Mouse (Mus musculus) thymus, adult 2 months (tissue): ENCODE measurements around the gene Igsf21. TPM values are rescaled to one million over a fixed set of nuclear protein-coding genes. Genes with fewer than 3 reads are reported as not detected.
A peak's percentile ranks its signal among the peaks of the same experiment; 100 is the strongest.

Experiments used
- DNase-seq: peaks from one replicate; pipeline ENCODE4 v3.0.0; 2021
- H3K27ac ChIP-seq: fragments of 200-500 bp; 2 replicates; pipeline ENCODE4 v1.5.1; 2012; ENCODE audit warnings: low read length, control low read depth; ENCODE audit not compliant: control insufficient read depth, insufficient read depth
- H3K27me3 ChIP-seq: fragments of 200-500 bp; 2 replicates; pipeline ENCODE4 v1.6.1; 2012; ENCODE audit warnings: mild to moderate bottlenecking, low read length, moderate library complexity, mixed read lengths; ENCODE audit not compliant: control insufficient read depth, insufficient read depth
- H3K36me3 ChIP-seq: fragments of 200-500 bp; 2 replicates; pipeline ENCODE4 v1.6.1; 2012; ENCODE audit warnings: mild to moderate bottlenecking, low read length, moderate library complexity; ENCODE audit not compliant: control insufficient read depth, insufficient read depth
- H3K4me1 ChIP-seq: fragments of 200-500 bp; replicated peaks from 2 replicates; pipeline ENCODE4 v1.6.1; 2012; ENCODE audit warnings: low read length; ENCODE audit not compliant: control insufficient read depth, insufficient read depth
- H3K4me3 ChIP-seq: fragments of 200-500 bp; 2 replicates; pipeline ENCODE4 v1.5.1; 2012; ENCODE audit warnings: mild to moderate bottlenecking, low read length, control low read depth, moderate library complexity; ENCODE audit not compliant: control insufficient read depth, insufficient read depth
- CTCF ChIP-seq: fragments of 200-500 bp; IDR thresholded peaks from 2 replicates; pipeline ENCODE4 v1.5.1; 2012; ENCODE audit warnings: mild to moderate bottlenecking, control low read depth, low read length, moderate library complexity, borderline replicate concordance; ENCODE audit not compliant: control insufficient read depth, poor library complexity, insufficient read depth; ENCODE audit errors: extremely low read depth
- POLR2A ChIP-seq: fragments of 200-500 bp; IDR thresholded peaks from 2 replicates; pipeline ENCODE4 v1.6.1; 2012; ENCODE audit warnings: mild to moderate bottlenecking, low read length, control low read depth, moderate library complexity; ENCODE audit not compliant: control insufficient read depth, poor library complexity, insufficient read depth; ENCODE audit errors: extremely low read depth
- WGBS: fragments of 180-500 bp; shearing (Covaris S2); methylation state at CpG from one replicate; pipeline ENCODE4 v1.1.7; 2018; 5-methylcytosine and 5-hydroxymethylcytosine counted together
- polyA plus RNA-seq: library from polyadenylated mRNA; depleted of rRNA; stranded (reverse); fragments of >200 nt; gene quantifications from 2 replicates; pipeline ENCODE4 v1.2.3, GENCODE M21; 2012

The Igsf21 gene
- polyA plus RNA-seq, 1 experiment: 1.0 TPM

- TF ChIP-seq POLR2A (no peak), CTCF (no peak)
- Histone ChIP-seq H3K4me1 (no peaks in the 10 kb centered on the region), H3K4me3 (no peak overlapping the region), H3K36me3 (no peaks in the 10 kb centered on the region), H3K27me3 (no peaks in the 10 kb centered on the region), H3K27ac (no peak overlapping the region)
- WGBS: 56% methylated on average over 6 of the region's 6 CpGs
- DNase-seq: no peak
Measured at GRCm38 (mm10) chr4:140109626-140109948, 137.0 kb downstream of the Igsf21 start.

GRCm38 (mm10) chr4:140108871-140109625 lies 137.5 kb downstream of the Igsf21 start:
- no peak overlapping the region for H3K27ac ChIP-seq
- TF ChIP-seq CTCF (no peak), POLR2A (no peak)
- H3K4me3 ChIP-seq: no peak overlapping the region

GRCm38 (mm10) chr4:140107161-140107560 lies 139.4 kb downstream of the Igsf21 start:
- Histone ChIP-seq H3K27me3 (no peaks in the 10 kb centered on the region), H3K36me3 (no peaks in the 10 kb centered on the region), H3K4me1 (no peaks in the 10 kb centered on the region), H3K4me3 (no peak overlapping the region), H3K27ac (no peak overlapping the region)
- 82% methylated on average over 12 of the region's 12 CpGs for WGBS
- no peak for DNase-seq
- TF ChIP-seq POLR2A (no peak), CTCF (no peak)

More at GRCm38 (mm10) chr4:140108871-140109625, 137.5 kb downstream of the Igsf21 start:
- H3K4me1 ChIP-seq: no peaks in the 10 kb centered on the region
- no peaks in the 10 kb centered on the region for H3K27me3 ChIP-seq
- WGBS: 11% methylated on average over 32 of the region's 32 CpGs
- no peaks in the 10 kb centered on the region for H3K36me3 ChIP-seq
- no peak for DNase-seq

GRCm38 (mm10) chr4:140104795-140105194 lies 141.8 kb downstream of the Igsf21 start:
- WGBS: 3% methylated on average over 6 of the region's 6 CpGs
- no peaks in the 10 kb centered on the region for H3K36me3 ChIP-seq
- H3K27ac ChIP-seq: no peak overlapping the region
- H3K4me1 ChIP-seq: no peaks in the 10 kb centered on the region
- no peak overlapping the region for H3K4me3 ChIP-seq
- no peak for DNase-seq
- TF ChIP-seq CTCF (no peak), POLR2A (no peak)
- H3K27me3 ChIP-seq: no peaks in the 10 kb centered on the region

GRCm38 (mm10) chr4:140103341-140104027 lies 143.1 kb downstream of the Igsf21 start:
- no peak for DNase-seq
- 8% methylated on average over 28 of the region's 28 CpGs for WGBS

GRCm38 (mm10) chr4:140102581-140103200 lies 143.9 kb downstream of the Igsf21 start:
- Histone ChIP-seq H3K4me1 (no peaks in the 10 kb centered on the region), H3K36me3 (no peaks in the 10 kb centered on the region), H3K27me3 (no peaks in the 10 kb centered on the region), H3K27ac (no peak overlapping the region), H3K4me3 (no peak overlapping the region)
- no peak for TF ChIP-seq CTCF
- no peak for TF ChIP-seq POLR2A
- 27% methylated on average over 11 of the region's 11 CpGs for WGBS
- no peak for DNase-seq

More at GRCm38 (mm10) chr4:140103341-140104027, 143.1 kb downstream of the Igsf21 start:
- Histone ChIP-seq H3K27ac (no peak overlapping the region), H3K27me3 (no peaks in the 10 kb centered on the region), H3K4me1 (no peaks in the 10 kb centered on the region), H3K36me3 (no peaks in the 10 kb centered on the region), H3K4me3 (no peak overlapping the region)
- no peak for TF ChIP-seq CTCF
- no peak for TF ChIP-seq POLR2A

- peak; percentile 5 for DNase-seq
- 70% methylated on average over 5 of the region's 5 CpGs for WGBS
- no peak for TF ChIP-seq POLR2A
- no peak for TF ChIP-seq CTCF
Measured at GRCm38 (mm10) chr4:140101106-140101505, 145.5 kb downstream of the Igsf21 start.

More at GRCm38 (mm10) chr4:140101106-140101505, 145.5 kb downstream of the Igsf21 start:
- Histone ChIP-seq H3K27me3 (no peaks in the 10 kb centered on the region), H3K4me1 (no peaks in the 10 kb centered on the region), H3K27ac (no peak overlapping the region), H3K36me3 (no peaks in the 10 kb centered on the region), H3K4me3 (no peak overlapping the region)
